Mouse (Mus musculus) regulatory T cell (primary cell): ENCODE measurements around the gene Ccl8.

Experiments used
- in situ Hi-C: fragments of 300-600 bp; cut with MboI, MseI; formaldehyde crosslinking; loops from one replicate; pipeline ENCODE4 v1.15.1; 2025; ENCODE audit warnings: high pct_unique_total_duplicates

Ccl8 gene

GRCm38 (mm10) chr11:82114885-82115284, at the start of gene Ccl8:
TSS of gene Ccl8 (plus strand) at chr11:82115185.
- in situ Hi-C loops: no loop called here

GRCm38 (mm10) chr11:82066953-82067571, 47.9 kb upstream of the Ccl8 start:
- in situ Hi-C loops: no loop called here

- in situ Hi-C loops: no loop called here
Observed at GRCm38 (mm10) chr11:82071076-82071475, 43.9 kb upstream of the Ccl8 start.

- in situ Hi-C loops: no loop called here
Observed at GRCm38 (mm10) chr11:82072374-82072773, 42.6 kb upstream of the Ccl8 start.

GRCm38 (mm10) chr11:82072984-82073383, 42.0 kb upstream of the Ccl8 start:
- in situ Hi-C loops: no loop called here

GRCm38 (mm10) chr11:82073686-82074085, 41.3 kb upstream of the Ccl8 start:
- in situ Hi-C loops: no loop called here

- in situ Hi-C loops: no loop called here
Observed at GRCm38 (mm10) chr11:82077031-82077430, 38.0 kb upstream of the Ccl8 start.

GRCm38 (mm10) chr11:82078136-82078730, 36.8 kb upstream of the Ccl8 start:
- in situ Hi-C loops: no loop called here

GRCm38 (mm10) chr11:82080865-82081264, 34.1 kb upstream of the Ccl8 start:
- in situ Hi-C loops: no loop called here

- in situ Hi-C loops: no loop called here
Observed at GRCm38 (mm10) chr11:82084360-82084759, 30.6 kb upstream of the Ccl8 start.

- in situ Hi-C loops: no loop called here
Observed at GRCm38 (mm10) chr11:82099511-82100323, 15.3 kb upstream of the Ccl8 start.

- in situ Hi-C loops: no loop called here
Observed at GRCm38 (mm10) chr11:82101087-82101486, 13.9 kb upstream of the Ccl8 start.

- in situ Hi-C loops: no loop called here
Observed at GRCm38 (mm10) chr11:82101529-82101928, 13.5 kb upstream of the Ccl8 start, which contains the start of gene Ccl12. TSS of gene Ccl12 (plus strand) at chr11:82101845.

- in situ Hi-C loops: no loop called here
Observed at GRCm38 (mm10) chr11:82109611-82110010, 5.4 kb upstream of the Ccl8 start.

GRCm38 (mm10) chr11:82110372-82111248, 4.4 kb upstream of the Ccl8 start:
- in situ Hi-C loops: no loop called here

GRCm38 (mm10) chr11:82116041-82116440, 1.1 kb downstream of the Ccl8 start:
- in situ Hi-C loops: no loop called here

GRCm38 (mm10) chr11:82132977-82133376, 18.0 kb downstream of the Ccl8 start:
- in situ Hi-C loops: no loop called here

GRCm38 (mm10) chr11:82136196-82136595, 21.2 kb downstream of the Ccl8 start:
- in situ Hi-C loops: no loop called here

GRCm38 (mm10) chr11:82139492-82140094, 24.6 kb downstream of the Ccl8 start:
- in situ Hi-C loops: no loop called here

- in situ Hi-C loops: no loop called here
Observed at GRCm38 (mm10) chr11:82159126-82159525, 44.1 kb downstream of the Ccl8 start.

GRCm38 (mm10) chr11:82163285-82163684, 48.3 kb downstream of the Ccl8 start:
- in situ Hi-C loops: no loop called here
